Mouse (Mus musculus) lung, embryonic 15.5 days (tissue): ENCODE data around the gene Rbms3. TPM values are rescaled to one million over a fixed set of nuclear protein-coding genes. Genes with fewer than 3 reads are reported as not detected.

ENCODE experiments used
- ATAC-seq: fragments of 200-750 bp; cut with Nextera tagmentation; 2 replicates; pipeline ENCODE4 v1.8.0; 2017; ENCODE audit warnings: moderate number of reproducible peaks, borderline replicate concordance; ENCODE audit not compliant: low FRiP score, low TSS enrichment; ENCODE audit errors: extremely low read depth
- H3K27ac ChIP-seq: fragments of 300-500 bp; sonication (generic); 2 replicates; pipeline ENCODE4 v1.5.1; 2015; ENCODE audit warnings: moderate library complexity, mild to moderate bottlenecking, inconsistent platforms
- H3K27me3 ChIP-seq: fragments of 300-500 bp; sonication (generic); 2 replicates; pipeline ENCODE4 v1.6.1; 2015; ENCODE audit warnings: inconsistent platforms
- H3K36me3 ChIP-seq: fragments of 300-500 bp; sonication (generic); 2 replicates; pipeline ENCODE4 v1.6.1; 2015; ENCODE audit warnings: inconsistent platforms
- H3K4me1 ChIP-seq: fragments of 300-500 bp; sonication (generic); 2 replicates; pipeline ENCODE4 v1.6.1; 2015; ENCODE audit warnings: inconsistent platforms
- H3K4me2 ChIP-seq: fragments of 300-500 bp; sonication (generic); 2 replicates; pipeline ENCODE4 v1.6.1; 2015; ENCODE audit warnings: inconsistent platforms, mild to moderate bottlenecking, moderate library complexity
- H3K4me3 ChIP-seq: fragments of 300-500 bp; sonication (generic); 2 replicates; pipeline ENCODE4 v1.5.1; 2015; ENCODE audit warnings: mild to moderate bottlenecking, inconsistent platforms
- H3K9ac ChIP-seq: fragments of 300-500 bp; sonication (generic); 2 replicates; pipeline ENCODE4 v1.6.1; 2015; ENCODE audit warnings: inconsistent platforms
- H3K9me3 ChIP-seq: fragments of 300-500 bp; sonication (generic); 2 replicates; pipeline ENCODE4 v1.6.1; 2016; ENCODE audit warnings: inconsistent platforms
- WGBS: fragments of 180-500 bp; shearing (Covaris S2); methylation state at CpG from one replicate; pipeline ENCODE4 v1.1.7; 2015; 5-methylcytosine and 5-hydroxymethylcytosine counted together
- polyA plus RNA-seq: library from polyadenylated mRNA; unstranded; fragments of >200 nt; fragmentation: Nextera tagmentation; extraction: Ambion mirVana; gene quantifications from 2 replicates; pipeline ENCODE4 v1.2.1, GENCODE M21; 2015

The Rbms3 gene
- polyA plus RNA-seq, 1 experiment from 2014 or later: 105 TPM

- Histone ChIP-seq H3K27ac (no peak overlapping the region), H3K27me3 (no peaks in the 10 kb centered on the region), H3K4me3 (no peak overlapping the region), H3K4me1 (peaks cover 6% of the 10 kb centered on the region; the same call in 1 of the 2 replicates), H3K9me3 (no peaks in the 10 kb centered on the region), H3K4me2 (no peak overlapping the region), H3K9ac (no peak overlapping the region), H3K36me3 (no peaks in the 10 kb centered on the region)
- WGBS: 52% methylated on average over 3 of the region's 3 CpGs
- ATAC-seq: no peak; the same call in 1 of the 2 replicates
Observed at GRCm38 (mm10) chr9:117021506-117021905, 608.2 kb downstream of the Rbms3 start.

- WGBS: 84% methylated on average over 2 of the region's 2 CpGs
- no peak for ATAC-seq
Observed at GRCm38 (mm10) chr9:117020216-117020615, 609.5 kb downstream of the Rbms3 start.

GRCm38 (mm10) chr9:117018741-117019163, 611.0 kb downstream of the Rbms3 start:
- Histone ChIP-seq H3K9me3 (no peaks in the 10 kb centered on the region), H3K9ac (no peak overlapping the region), H3K4me1 (peaks cover 6% of the 10 kb centered on the region; the same call in 1 of the 2 replicates), H3K4me2 (no peak overlapping the region), H3K36me3 (no peaks in the 10 kb centered on the region), H3K4me3 (no peak overlapping the region), H3K27ac (no peak overlapping the region), H3K27me3 (no peaks in the 10 kb centered on the region)
- ATAC-seq: 0 out of 2 replicates have a peak, but pooled peaks have one; percentile 41
- 25% methylated on average over 2 of the region's 2 CpGs for WGBS

More at GRCm38 (mm10) chr9:117020216-117020615, 609.5 kb downstream of the Rbms3 start:
- no peak overlapping the region for H3K9ac ChIP-seq
- no peaks in the 10 kb centered on the region for H3K27me3 ChIP-seq
- no peak overlapping the region for H3K27ac ChIP-seq
- H3K4me1 ChIP-seq: peaks cover 6% of the 10 kb centered on the region; the same call in 1 of the 2 replicates
- no peak overlapping the region for H3K4me3 ChIP-seq
- no peak overlapping the region for H3K4me2 ChIP-seq
- H3K9me3 ChIP-seq: no peaks in the 10 kb centered on the region
- H3K36me3 ChIP-seq: no peaks in the 10 kb centered on the region

- 59% methylated on average over 12 of the region's 12 CpGs for WGBS
- no peak overlapping the region for H3K27ac ChIP-seq
Observed at GRCm38 (mm10) chr9:117018301-117018700, 611.4 kb downstream of the Rbms3 start.

GRCm38 (mm10) chr9:117016605-117017319, 613.0 kb downstream of the Rbms3 start:
- no peaks in the 10 kb centered on the region for H3K36me3 ChIP-seq
- 81% methylated on average over 9 of the region's 9 CpGs for WGBS
- H3K9me3 ChIP-seq: no peaks in the 10 kb centered on the region
- no peak for ATAC-seq
- no peak overlapping the region for H3K4me2 ChIP-seq
- no peak overlapping the region for H3K4me3 ChIP-seq
- no peaks in the 10 kb centered on the region for H3K27me3 ChIP-seq
- no peak overlapping the region for H3K9ac ChIP-seq
- H3K27ac ChIP-seq: no peak overlapping the region
- H3K4me1 ChIP-seq: peaks cover 6% of the 10 kb centered on the region; the same call in 1 of the 2 replicates

More at GRCm38 (mm10) chr9:117018301-117018700, 611.4 kb downstream of the Rbms3 start:
- Histone ChIP-seq H3K27me3 (no peaks in the 10 kb centered on the region), H3K4me2 (no peak overlapping the region), H3K9me3 (no peaks in the 10 kb centered on the region), H3K4me3 (no peak overlapping the region), H3K36me3 (no peaks in the 10 kb centered on the region), H3K4me1 (peaks cover 6% of the 10 kb centered on the region; the same call in 1 of the 2 replicates), H3K9ac (no peak overlapping the region)
- no peak for ATAC-seq

GRCm38 (mm10) chr9:117013386-117013785, 616.3 kb downstream of the Rbms3 start:
- no peak for ATAC-seq
- WGBS: 80% methylated on average over 3 of the region's 3 CpGs

GRCm38 (mm10) chr9:117010801-117011200, 618.9 kb downstream of the Rbms3 start:
- no peak for ATAC-seq
- H3K9me3 ChIP-seq: no peaks in the 10 kb centered on the region
- H3K4me1 ChIP-seq: no peaks in the 10 kb centered on the region
- no peaks in the 10 kb centered on the region for H3K36me3 ChIP-seq
- no peak overlapping the region for H3K27ac ChIP-seq
- H3K9ac ChIP-seq: no peak overlapping the region
- no peak overlapping the region for H3K4me2 ChIP-seq
- H3K27me3 ChIP-seq: no peaks in the 10 kb centered on the region
- no peak overlapping the region for H3K4me3 ChIP-seq
- 87% methylated on average over 3 of the region's 3 CpGs for WGBS

More at GRCm38 (mm10) chr9:117013386-117013785, 616.3 kb downstream of the Rbms3 start:
- H3K4me3 ChIP-seq: no peak overlapping the region
- H3K4me2 ChIP-seq: no peak overlapping the region
- H3K36me3 ChIP-seq: no peaks in the 10 kb centered on the region
- no peaks in the 10 kb centered on the region for H3K27me3 ChIP-seq
- no peaks in the 10 kb centered on the region for H3K9me3 ChIP-seq
- H3K27ac ChIP-seq: no peak overlapping the region
- H3K4me1 ChIP-seq: peaks cover 2% of the 10 kb centered on the region; the same call in 1 of the 2 replicates
- H3K9ac ChIP-seq: no peak overlapping the region

GRCm38 (mm10) chr9:117008194-117008593, 621.5 kb downstream of the Rbms3 start:
- Histone ChIP-seq H3K4me2 (no peak overlapping the region), H3K4me1 (no peaks in the 10 kb centered on the region), H3K27ac (no peak overlapping the region), H3K9me3 (no peaks in the 10 kb centered on the region), H3K9ac (no peak overlapping the region), H3K27me3 (no peaks in the 10 kb centered on the region), H3K36me3 (no peaks in the 10 kb centered on the region), H3K4me3 (no peak overlapping the region)
- 51% methylated on average over 1 of the region's 1 CpGs for WGBS
- ATAC-seq: no peak

- no peaks in the 10 kb centered on the region for H3K36me3 ChIP-seq
- 0 out of 2 replicates have a peak, but pooled peaks cover 4% of the 10 kb centered on the region for H3K4me1 ChIP-seq
- H3K9me3 ChIP-seq: no peaks in the 10 kb centered on the region
- H3K9ac ChIP-seq: no peak overlapping the region
- WGBS: 42% methylated on average over 2 of the region's 2 CpGs
- no peak overlapping the region for H3K4me3 ChIP-seq
- no peak for ATAC-seq
- H3K4me2 ChIP-seq: no peak overlapping the region
- 0 out of 2 replicates have a peak overlapping the region, but pooled peaks have one; percentile 24 for H3K27ac ChIP-seq
- H3K27me3 ChIP-seq: no peaks in the 10 kb centered on the region
Observed at GRCm38 (mm10) chr9:117002083-117002482, 627.6 kb downstream of the Rbms3 start.

- H3K27ac ChIP-seq: no peak overlapping the region
- ATAC-seq: no peak
- no peak overlapping the region for H3K4me3 ChIP-seq
- H3K27me3 ChIP-seq: no peaks in the 10 kb centered on the region
- 0 out of 2 replicates have a peak, but pooled peaks cover 4% of the 10 kb centered on the region for H3K4me1 ChIP-seq
- 68% methylated on average over 6 of the region's 6 CpGs for WGBS
- H3K36me3 ChIP-seq: no peaks in the 10 kb centered on the region
- H3K9me3 ChIP-seq: no peaks in the 10 kb centered on the region
- H3K9ac ChIP-seq: no peak overlapping the region
- H3K4me2 ChIP-seq: no peak overlapping the region
Observed at GRCm38 (mm10) chr9:116999186-116999585, 630.5 kb downstream of the Rbms3 start.

- Histone ChIP-seq H3K27ac (no peak overlapping the region), H3K4me3 (no peak overlapping the region), H3K36me3 (no peaks in the 10 kb centered on the region), H3K9ac (no peak overlapping the region), H3K4me2 (no peak overlapping the region), H3K9me3 (no peaks in the 10 kb centered on the region), H3K27me3 (no peaks in the 10 kb centered on the region), H3K4me1 (no peaks in the 10 kb centered on the region)
- ATAC-seq: no peak
- WGBS: 69% methylated on average over 6 of the region's 6 CpGs
Observed at GRCm38 (mm10) chr9:116990321-116990720, 639.4 kb downstream of the Rbms3 start.

GRCm38 (mm10) chr9:116980801-116981200, 648.9 kb downstream of the Rbms3 start:
- H3K4me3 ChIP-seq: no peak overlapping the region
- H3K36me3 ChIP-seq: no peaks in the 10 kb centered on the region
- 68% methylated on average over 5 of the region's 5 CpGs for whole genome bisulfite sequencing
- H3K27me3 ChIP-seq: no peaks in the 10 kb centered on the region
- H3K9me3 ChIP-seq: no peaks in the 10 kb centered on the region
- no peaks in the 10 kb centered on the region for H3K4me1 ChIP-seq
- H3K4me2 ChIP-seq: no peak overlapping the region
- H3K9ac ChIP-seq: no peak overlapping the region
- H3K27ac ChIP-seq: no peak overlapping the region
- no peak for ATAC-seq
